Mouse (Mus musculus): Measurements from ENCODE around the gene Col4a4. TPM values are rescaled to one million over a fixed set of nuclear protein-coding genes. Genes with fewer than 3 reads are reported as not detected.

Col4a4 gene
- polyA plus RNA-seq (2012; rRNA removed): 8.2 and 9.4 TPM in 2 replicates

DNA sequence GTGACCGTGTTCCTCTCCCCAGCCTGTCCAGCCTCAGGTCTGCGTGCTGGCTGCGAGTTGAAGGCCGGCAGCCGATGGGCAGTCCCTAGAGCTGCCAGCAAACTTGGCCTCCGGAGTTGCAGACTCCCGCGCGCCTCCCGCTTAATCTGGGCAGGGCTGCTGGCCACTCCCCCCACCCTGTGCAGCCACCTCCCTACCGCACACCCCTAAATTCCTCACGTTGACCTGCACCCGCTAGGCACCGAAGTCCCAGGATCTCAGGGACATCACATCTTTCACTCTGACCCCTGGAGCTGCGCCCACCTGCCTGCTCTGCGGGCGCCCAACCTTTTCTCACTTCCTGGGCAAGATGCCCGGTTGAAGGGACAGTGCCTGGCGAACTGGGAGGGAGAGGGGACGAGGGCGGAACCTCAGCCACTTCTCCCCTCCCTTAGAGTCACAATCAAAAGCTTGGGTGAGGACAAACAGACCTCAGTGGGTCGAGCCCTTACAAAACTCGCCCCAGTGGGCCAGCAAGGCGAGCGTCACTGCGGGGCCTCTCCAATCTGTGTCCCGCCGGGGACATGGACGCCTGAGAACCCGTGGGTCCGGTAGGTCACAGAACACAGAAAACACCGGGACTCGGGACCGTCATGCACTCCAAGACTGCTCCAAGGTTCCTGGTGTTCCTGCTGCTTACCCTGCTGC, at the start of gene Col4a4, which contains the start of gene Col4a3:
Col4a4 (minus strand) TSS at position 137 of the 687 bp plus-strand sequence.
Col4a3 (plus strand) TSS at position 209 of the 687 bp plus-strand sequence.
- DNase-seq (ENCODE audit: low read depth): no peak

DNA sequence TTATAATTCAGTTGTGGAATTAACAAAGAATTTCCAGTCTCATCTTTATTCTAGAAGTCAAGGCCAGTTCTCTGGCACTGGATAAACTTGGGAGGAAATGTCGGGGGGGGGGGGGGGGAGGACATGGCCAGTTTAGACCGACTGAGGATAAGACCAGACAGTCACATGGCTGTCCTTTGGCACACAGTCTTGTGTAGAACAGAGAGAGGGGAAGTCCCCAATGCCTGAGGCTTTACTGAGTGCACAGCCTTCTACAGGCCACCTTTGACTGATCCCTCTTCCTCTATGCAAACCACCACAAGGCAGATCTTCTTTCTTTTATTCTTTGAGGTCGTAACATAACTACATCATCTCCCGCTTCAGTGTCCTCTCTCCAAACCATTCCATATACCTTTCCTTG, 49.7 kb upstream of the Col4a4 start:
- no peak for DNase-seq (ENCODE audit: low read depth)

DNA sequence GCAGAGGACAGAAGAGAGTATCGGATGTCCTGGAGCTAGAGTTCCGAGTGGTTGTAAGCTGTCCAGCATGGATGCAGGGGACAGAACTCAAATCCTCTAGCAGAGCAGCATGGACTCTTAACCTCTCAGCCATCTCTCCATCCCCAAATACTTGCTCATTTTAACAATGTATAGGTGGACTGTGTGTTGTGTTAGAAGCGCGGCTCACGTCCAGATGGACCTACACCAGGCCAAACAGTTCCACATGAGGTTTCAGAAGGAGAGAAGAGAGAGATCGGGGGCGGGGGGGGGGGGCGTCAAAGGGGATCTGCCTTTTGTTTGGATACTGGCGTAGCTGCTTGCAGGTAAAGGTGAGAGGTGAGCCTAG, 48.6 kb upstream of the Col4a4 start:
- no peak for DNase-seq (ENCODE audit: low read depth)

DNA sequence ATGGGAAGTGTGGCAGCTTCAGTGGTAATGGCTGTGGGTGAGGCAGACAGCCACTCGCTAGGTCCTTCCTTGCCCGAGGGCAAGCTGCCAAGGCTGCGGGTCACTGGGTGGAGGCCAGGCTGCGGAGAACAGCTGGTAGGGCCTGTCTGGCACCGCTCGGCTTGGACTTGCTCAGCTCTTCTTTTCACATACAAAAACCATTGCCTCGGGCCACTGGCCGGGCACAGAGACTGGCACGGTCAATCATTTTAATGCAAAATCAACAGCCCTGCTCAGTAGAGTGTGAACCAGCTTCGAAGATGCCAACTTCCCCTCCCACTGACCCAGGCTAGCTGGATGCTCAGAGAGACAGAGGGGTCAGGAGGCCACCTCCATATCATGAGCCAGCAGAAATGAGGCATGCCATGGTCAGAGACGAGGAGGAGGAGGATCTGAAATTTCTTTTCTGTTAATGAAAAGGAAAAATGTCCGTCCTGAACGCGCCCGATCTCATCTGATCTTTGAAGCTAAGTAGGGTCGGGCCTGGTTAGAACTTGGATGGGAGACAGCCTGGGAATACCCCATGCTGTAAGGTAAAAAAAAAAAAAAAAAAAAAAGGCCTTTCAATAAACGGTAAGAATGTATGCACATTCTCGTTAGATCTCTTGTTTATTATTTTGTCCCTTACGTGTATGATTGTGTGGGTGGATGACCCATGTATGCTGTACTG, 48.0 kb upstream of the Col4a4 start:
- no peak for DNase-seq (ENCODE audit: low read depth)

DNA sequence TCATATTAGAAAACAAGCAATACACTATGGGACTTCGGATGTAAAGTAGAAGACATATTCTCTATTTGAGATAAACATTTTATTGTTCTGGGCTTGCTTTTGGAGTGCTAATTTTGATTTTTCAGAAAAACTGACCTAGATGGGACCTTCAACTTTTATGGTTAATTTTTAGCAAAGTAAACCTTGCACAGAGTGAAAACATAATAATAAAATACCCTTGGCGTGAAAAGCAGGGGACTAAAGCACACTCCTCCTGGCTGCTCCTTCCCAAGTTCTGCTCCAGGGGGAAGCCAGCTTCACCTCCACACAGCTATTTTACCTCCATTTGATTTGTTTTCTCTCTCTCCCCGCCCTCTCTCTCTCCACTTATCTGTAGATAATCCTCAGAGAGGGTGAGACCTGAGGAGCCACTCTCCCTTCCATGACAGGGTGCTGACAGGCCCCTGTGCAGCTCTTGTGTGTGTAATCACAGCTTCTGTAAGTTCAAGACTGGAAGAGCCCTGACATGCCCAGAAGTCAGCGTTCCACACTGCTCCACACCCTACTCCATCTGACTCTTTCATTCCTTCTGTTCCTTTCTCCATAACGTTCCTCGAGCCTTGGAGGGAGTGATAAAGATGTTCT, 44.6 kb upstream of the Col4a4 start:
- DNase-seq (ENCODE audit: low read depth): no peak

DNA sequence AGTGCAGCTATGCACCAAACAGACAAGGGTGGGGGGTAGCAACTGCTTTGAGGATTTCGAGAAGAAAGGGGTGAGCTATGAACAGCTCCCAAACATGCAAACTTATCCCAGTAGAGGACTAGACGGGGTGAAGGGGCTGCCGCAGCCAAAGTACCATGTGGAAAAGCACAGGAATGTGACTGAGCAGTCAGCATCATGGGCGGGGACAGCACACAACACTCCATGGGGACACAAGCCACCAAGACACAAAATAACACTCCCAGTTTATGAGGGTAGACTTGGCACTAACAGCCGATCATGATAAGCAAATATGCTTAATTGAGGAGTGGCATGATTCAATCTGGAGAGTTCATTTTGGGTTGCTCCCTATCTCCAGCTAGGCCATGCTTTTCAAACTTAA, 42.8 kb upstream of the Col4a4 start:
- DNase-seq (ENCODE audit: low read depth): no peak

DNA sequence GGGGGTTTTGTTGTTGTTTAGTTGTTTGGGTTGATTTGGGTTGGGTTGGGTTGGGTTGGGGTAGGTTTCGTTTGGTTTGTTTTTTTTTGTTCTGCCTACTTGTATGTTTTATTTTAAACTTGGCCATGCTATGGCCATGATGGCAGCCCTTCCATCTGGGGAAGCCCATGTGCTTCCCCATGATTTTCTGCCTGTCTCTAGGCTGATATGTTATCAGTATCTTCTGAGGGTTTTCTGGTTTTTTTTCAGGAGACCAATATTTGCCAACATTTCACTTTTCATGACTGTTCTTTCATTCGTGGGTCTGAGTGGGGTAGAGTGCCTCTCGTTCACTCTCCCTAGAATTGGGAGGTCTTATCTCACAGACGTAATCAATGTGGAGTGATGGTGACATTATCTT, 41.0 kb upstream of the Col4a4 start:
- no peak for DNase-seq (ENCODE audit: low read depth)

DNA sequence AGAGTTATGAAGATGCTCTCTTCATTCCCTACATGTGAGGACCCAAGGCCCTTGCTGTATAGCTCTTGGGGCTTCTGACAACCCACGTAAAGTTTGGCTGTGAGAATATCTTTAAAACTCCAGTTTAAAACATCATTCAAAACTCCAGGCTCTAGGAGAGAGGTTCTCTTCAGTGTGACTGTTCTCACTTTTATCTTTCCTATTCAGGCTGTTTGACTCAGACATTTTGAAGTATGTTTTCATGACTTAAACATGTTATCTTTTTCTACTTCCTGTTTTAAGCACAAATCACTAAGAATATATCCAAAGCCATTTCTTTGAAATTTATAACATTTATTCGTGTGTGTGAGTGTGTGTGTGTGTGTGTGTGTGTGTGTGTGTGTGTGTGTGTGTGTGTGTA, 38.8 kb upstream of the Col4a4 start:
- DNase-seq (ENCODE audit: low read depth): no peak

DNA sequence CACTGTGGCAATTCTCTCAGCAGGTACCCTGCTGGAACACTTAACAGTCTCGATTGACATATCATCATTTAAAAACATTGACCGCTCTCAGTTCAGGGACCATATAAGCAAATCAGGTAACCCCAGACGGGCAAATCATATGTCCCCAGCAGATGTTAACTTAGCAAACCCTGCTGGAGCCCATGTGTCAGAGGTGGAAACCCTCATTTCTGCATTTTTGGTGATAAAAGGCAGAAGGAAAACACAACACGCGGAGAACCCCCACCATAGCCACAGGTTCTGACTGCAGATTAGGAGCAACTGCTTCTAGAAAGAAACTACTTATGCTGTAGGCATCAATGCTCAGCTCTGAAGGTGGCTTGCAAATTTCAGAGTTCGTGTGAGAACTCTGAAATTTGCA, 38.3 kb upstream of the Col4a4 start:
- no peak for DNase-seq (ENCODE audit: low read depth)

DNA sequence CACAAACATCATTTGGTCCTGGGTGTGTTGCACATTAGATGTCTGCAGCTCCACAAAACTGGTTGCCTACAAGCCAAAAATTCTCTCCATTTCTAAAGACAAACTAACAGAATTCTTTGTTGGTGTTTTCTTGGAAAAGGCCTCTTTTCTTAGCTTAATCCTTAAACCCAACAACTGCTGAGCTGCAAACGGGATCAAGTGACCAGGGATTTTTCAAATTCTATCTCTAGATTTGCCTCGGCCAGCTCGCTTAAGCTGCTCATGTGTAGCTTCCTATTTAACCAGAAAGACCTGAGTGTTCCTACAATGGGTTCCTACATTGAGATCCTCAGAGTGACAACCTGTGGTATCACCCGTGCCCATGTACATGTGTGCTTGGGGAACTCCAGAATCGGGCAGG, 33.3 kb upstream of the Col4a4 start:
- DNase-seq (ENCODE audit: low read depth): no peak

DNA sequence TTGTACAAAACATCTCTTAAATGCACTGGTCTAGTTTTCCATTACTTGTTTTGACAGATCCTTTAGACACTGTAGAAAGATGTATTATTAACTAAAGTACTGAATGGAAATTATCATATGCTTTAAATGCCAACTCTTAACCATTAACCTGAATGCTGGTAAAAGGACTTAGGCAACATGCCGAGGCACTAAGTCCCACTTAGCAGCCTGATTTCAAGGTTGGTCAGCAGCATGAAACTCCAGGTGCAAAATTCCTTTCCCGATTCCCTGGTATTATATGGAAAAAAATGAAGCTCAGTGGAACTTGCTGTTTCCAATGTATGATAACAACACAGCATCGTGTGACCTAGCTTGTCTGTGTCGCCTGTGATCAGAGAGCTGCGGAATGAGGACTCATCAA, 31.9 kb upstream of the Col4a4 start:
- no peak for DNase-seq (ENCODE audit: low read depth)

DNA sequence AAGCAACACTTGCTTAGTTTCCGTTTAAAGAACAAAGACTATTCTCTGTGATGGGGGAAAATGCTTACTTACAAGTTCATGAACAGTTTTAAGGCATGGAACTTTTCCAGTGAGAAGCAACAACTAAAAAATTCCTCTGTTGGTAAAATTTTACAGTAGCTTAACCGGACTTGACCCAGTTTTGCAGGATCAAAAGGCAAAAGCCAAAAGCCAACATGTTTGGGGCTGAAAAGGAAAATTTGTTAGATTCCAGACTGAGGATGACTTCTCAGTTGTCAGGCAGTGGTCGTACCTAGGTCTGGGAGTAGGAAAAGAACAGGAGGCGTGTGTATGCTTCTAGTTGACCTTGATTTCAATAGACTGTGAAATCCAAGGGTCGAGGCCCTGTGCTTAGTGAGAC, 31.4 kb upstream of the Col4a4 start:
- DNase-seq (ENCODE audit: low read depth): no peak

DNA sequence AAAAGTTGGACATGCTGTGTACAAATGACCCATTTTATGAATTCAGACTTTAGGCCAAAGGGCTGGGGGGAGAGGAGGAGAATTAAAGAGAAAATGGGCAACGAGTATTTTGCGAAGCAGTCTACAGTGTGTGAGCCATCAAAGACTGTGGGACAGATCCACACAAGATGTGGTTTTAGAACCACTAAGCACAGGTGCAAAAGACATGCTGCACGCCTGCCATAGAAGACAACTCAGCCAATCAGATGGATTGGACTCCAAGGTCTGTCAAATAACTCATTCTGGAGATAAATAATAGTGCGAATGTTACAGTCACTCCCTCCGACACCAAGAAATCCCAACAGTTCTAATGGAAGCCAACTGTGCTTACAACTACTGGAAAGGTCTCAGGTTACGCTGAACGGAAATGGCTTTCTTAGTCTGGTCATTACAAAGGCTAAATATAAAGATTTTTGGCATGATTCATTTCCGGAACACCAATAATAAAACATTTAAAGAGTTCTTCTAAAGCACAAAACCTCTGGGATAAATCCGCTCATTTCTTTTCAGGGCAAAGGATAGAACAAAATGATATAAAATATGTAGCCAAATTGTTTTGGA, 25.5 kb upstream of the Col4a4 start:
- no peak for DNase-seq (ENCODE audit: low read depth)

DNA sequence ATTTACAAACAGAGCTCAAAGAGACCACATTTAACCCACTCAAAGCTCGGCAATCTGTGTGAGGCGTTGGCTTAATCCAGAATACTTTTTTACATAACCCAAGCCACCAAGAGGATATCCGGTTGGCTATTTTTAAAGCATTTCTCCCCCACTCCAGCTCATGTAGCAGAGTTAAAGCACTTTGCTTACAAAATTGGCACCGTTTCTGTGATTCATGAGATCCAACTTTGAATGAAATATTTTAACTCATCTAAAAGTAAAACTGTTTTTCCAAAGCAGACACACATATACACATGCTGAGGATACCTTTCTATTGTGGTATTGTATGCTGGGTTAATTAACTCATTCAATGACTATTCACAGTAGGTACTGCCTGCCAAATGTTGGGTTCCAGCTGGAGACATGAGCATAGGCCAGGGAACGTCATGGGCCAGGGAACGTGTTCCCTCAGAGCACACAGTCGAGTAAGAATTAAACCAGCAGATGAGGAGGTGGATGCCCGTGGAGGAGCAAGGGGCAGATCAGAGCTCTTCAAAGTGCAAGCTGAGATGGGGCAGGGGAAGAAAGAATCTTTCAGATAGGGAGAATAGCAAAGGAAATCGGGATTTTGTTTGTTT, 22.1 kb upstream of the Col4a4 start:
- DNase-seq (ENCODE audit: low read depth): no peak

DNA sequence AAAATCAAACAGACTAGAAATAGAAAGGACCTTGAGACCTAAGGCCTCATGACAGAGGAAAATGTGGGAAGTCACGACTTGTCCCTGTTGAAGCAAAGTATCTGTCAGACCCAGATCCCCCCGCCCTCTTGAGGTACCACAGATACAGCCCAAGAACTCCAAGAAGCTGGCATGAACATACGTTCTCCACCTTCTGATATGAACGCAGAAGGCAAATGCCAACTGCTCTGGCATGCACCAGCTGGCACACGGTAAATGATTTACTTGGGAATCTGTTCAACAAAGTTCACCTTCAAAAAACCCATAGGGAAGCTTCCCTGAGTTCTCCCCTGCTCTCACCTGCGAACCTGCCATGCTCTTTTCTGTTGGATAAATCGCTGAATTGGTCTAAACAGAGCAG, 19.2 kb upstream of the Col4a4 start:
- no peak for DNase-seq (ENCODE audit: low read depth)

DNA sequence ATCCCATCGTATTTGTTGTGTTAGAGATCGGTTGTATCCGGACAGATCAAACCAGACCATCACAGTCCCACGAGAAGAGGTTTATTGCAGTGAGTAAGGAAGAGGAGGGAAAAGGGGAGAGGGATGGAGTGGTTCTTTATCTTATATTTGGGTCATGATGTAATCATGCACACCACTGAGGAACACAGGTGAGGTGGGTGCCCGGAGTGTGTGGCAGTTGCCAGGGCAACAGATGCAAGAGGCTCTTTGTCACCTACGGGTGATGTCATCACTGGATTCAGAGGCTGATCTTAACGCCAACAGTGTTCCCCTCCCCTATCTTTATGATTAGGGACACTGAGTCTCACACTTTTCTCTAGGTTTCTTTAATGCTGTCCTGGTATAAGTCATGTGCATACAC, 18.7 kb upstream of the Col4a4 start:
- DNase-seq (ENCODE audit: low read depth): no peak

DNA sequence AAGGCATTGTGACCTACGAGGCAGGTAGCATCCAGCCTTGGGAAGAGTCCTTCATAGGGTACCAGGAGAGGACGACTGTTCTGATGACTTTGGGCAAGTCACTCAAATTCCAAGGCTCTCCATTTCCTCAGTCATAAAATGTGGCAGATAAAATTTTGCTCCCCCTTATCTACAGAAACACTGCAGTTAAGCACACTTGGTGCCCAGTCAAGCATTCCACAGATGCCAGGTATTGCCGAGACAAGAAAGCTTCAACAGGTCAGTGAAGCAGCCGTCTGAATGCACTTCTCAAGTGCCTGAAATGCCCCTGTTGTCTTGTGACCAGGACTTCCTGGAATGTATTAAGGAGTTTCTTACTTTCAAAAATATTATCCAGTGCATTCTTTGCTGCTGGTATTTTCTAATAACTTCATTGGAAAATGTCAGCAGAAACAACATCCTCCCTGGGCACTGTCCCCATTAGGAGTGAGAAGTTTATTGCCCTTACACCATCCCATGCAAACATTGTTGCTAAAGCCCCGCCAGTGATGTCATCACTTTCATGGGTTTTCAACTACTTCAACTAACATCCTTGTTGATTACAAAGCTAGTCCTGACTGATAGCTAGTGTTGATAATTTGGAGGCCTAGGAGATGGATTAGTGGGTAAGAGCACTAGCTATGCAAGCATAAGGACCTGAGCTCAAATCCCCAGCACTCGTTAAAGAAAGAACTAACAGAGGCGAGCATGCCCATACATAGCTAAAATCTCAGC, 16.7 kb upstream of the Col4a4 start:
- DNase-seq (ENCODE audit: low read depth): no peak

DNA sequence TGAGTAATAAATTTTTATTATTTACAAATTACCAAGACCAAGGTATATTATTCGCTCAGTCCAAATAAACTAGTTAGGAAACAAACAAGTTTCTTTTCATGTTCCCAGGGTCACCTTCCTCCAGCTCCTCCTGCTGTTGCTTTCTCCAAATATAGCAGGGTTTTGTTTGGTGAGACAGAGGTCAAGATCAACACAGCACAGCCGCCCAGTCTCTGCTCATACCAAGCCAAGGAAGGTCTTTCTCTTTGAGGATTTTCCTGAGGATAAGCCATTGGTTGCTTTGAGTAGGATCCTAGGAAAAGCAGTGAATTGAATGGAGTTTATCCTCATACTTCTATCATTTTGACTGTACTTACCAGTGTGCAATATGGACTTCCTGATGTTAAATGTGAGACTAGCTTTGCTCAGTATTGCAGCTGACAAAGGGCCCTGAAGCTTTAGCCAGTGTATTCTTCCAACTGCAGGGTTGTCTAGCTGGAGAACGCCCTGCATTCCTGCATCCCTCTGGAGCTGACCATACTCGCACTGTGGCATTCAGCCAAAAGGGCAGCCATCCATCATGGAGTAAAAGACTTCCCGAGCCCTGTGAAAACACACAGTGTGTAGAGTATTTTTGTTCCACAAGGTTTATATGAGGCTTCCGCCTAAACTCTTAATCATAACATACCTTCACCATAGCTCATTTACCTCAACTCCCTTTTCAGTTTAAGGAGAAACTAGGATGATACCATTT, 10.4 kb upstream of the Col4a4 start:
- DNase-seq (ENCODE audit: low read depth): no peak

DNA sequence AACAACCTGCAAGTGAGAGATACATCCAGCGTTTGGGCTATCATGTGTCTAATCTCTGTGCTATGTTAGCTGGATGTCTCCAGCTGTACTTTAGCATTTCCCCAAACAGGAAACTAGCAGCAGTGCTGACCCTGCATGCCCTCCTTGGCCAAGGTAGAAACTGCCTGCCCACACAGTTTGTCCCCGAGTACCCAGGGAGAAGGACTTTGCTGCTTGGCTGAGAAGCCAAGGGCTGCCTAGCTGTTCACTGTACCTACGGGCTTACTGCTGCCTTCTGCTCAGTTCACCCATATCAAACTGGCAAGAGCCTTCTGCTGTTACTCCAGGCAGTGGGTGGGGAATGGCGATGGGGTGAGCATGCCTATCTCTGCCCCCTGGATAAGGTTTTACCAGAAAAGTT, 3.6 kb upstream of the Col4a4 start:
- no peak for DNase-seq (ENCODE audit: low read depth)

DNA sequence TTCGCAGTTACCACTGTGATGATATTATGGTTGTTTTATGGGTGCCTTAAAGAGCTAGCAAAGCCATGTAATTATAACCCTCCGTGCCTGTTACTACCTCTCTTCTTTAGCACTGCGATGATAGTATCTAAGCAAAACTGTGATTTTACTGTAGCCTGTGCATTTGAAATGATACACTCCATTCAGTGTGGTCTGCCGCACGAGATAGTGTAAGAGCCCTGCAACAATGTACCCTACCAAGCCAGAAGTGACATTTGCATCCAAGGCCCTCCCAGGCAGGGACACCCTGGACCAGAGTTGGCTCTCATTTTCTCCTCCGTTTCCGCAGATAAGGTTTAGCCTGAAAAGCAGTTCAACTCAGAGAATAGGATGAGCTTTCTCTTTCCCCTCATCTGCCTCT, 668 bp downstream of the Col4a4 start:
- DNase-seq (ENCODE audit: low read depth): no peak

DNA sequence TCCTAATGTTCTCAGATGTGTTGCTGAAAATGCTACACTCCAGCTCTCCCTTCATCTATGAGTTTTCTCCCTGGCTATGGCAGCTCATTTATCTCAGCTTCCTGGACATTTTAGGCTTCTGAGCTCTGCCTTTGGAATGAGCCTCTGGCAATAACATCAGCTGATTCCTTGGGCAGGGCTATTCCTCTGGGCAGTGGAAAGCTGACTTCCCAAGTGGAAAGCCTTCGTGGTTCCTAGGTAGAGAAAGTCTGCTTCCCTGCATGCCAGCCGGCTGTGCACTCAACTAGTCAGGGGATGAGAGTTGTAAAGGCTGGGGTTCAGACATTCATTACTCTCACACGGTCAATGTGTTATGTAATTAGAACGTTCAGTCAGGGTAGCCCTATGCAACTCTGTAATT, 8.3 kb downstream of the Col4a4 start:
- DNase-seq (ENCODE audit: low read depth): no peak

All from gonadal fat pad, adult 2 months (tissue).